Mouse (Mus musculus): Measurements from ENCODE around the gene Adamtsl1.

GRCm38 (mm10) chr4:86396672-86397288 is 882.8 kb downstream of the Adamtsl1 start:
- TF ChIP-seq CEBPB (IDR thresholded peaks at IDR 0.05; ENCODE audit: insufficient read depth, poor library complexity, severe bottlenecking): no peak
- no peak for TF ChIP-seq POLR2A (IDR thresholded peaks at IDR 0.05; ENCODE audit: insufficient read length, low read depth)
- TF ChIP-seq MAX (IDR thresholded peaks at IDR 0.05; ENCODE audit: low read depth): no peak
- no peak for TF ChIP-seq POLR2AphosphoS2 (IDR thresholded peaks at IDR 0.05; ENCODE audit: insufficient read length, low read depth)
- no peak for TF ChIP-seq MYOG (IDR thresholded peaks at IDR 0.05; ENCODE audit: control insufficient read depth in 1 of 3, insufficient read depth in 1 of 3, insufficient read length in 2 of 3, low read depth in 2 of 3)
- TF ChIP-seq E2F4 (IDR thresholded peaks at IDR 0.05; ENCODE audit: insufficient read depth): no peak
- TF ChIP-seq SRF (IDR thresholded peaks at IDR 0.05; ENCODE audit: control insufficient read depth, insufficient read length, low read depth): no peak
- TF ChIP-seq USF1 (IDR thresholded peaks at IDR 0.05; ENCODE audit: low read depth): no peak
- no peak for TF ChIP-seq TCF12 (IDR thresholded peaks at IDR 0.05; ENCODE audit: insufficient read depth, poor library complexity, severe bottlenecking)
- no peak for TF ChIP-seq MYOD1 (IDR thresholded peaks at IDR 0.05; ENCODE audit: control insufficient read depth in 1 of 3, insufficient read length in 2 of 3, low read depth in 2 of 3)

All from myocyte (in vitro differentiated cells).